Mouse (Mus musculus) cerebellum, postnatal 36 days (tissue): ENCODE data around the gene Spopl.
A peak's percentile ranks its signal among the peaks of the same experiment; 100 is the strongest.
"Not testable (repeated sequence)": the region's sequence is repeated elsewhere in the genome, so short reads cannot be mapped to it uniquely, and the experiment has no call there.

ENCODE experiments used
- DNase-seq, 2 experiments: peaks; one replicate each; pipeline ENCODE4 v3.0.0; 2021 to 2022; ENCODE audit warnings: mixed read lengths in 2 of 2

The Spopl gene

DNA sequence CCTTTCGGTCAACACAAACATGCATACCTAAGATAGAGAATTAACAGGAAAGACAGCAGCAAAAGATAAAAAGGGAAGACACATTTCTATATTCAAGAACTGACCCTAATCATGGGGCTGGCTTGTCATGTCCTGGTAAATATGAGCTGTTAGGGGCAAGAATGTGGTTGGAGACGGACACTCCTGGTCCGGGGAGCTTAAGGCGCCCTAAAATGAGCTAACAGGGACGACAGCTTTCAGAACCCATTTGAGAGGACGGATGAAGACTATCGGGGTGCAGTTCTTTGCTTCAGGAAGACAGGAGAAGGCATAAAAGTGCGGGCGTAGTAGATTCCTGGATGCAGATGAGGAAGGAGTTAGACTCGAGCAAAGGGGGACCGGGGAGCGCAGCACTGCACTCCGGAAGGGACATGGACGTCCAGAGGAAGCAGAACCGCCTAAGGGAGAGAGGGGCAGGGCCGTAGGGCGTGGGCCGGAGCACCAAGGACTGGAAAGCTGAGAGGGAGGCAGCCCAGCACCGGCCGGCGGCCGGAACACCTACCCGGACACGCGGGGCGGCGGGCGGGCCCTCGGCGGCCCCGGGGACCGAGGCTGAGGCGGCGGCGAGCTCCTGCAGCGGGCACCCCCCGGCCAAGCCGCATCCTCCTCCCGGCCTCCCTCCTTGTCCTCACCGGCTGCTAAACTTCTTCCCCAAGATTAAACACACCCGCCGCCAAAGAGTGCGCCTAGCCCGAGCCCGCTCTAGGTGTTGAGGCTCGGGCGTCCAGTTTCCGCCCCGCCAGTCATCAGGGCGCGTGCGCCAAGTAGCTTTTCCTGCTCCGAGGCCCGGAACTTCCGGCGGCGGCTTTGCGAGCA lies at the start of gene Spopl:
Gene Spopl (minus strand): TSS at position 805 of the 855 bp plus-strand sequence.
- peak; percentile 89 to 91 for DNase-seq

DNA sequence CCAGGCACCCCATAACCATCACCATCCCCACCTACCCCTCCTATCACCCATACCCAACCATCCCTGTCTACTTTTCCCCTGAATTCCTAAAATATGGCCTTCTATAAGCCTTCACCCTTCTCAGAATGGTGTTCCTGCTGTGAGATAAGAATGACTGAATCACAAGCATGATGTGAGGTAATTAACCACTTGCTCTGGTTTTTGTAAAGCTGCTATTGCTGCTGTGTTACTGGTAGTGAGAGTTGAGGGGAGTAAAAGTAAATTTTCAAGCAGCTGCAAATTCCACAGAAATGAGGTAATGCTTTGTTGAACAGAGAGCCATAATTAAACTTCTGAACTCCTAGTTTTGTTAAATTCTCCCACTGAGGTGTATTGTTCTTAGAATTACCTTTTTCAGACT lies 48.2 kb upstream of the Spopl start:
- no peak for DNase-seq

DNA sequence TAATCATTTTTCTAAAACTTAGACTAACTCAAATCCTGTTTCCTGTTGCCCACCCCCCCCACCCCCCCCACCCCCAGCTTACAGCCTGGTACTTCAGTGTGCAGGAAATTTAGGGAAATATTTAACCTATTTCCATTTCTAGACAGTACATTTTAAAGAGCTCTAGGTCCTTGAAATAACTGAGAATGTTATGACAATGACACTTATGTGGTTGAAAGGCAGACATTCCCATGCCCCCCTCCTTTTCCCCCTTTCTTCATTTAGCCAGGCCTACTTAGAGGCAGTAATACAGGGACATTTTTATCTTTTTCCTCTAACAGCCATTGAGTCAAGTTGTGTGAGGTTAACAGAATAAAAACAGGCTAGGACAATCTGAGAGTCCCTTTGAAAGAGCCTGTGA lies 46.1 kb upstream of the Spopl start:
- DNase-seq, result no peak

DNA sequence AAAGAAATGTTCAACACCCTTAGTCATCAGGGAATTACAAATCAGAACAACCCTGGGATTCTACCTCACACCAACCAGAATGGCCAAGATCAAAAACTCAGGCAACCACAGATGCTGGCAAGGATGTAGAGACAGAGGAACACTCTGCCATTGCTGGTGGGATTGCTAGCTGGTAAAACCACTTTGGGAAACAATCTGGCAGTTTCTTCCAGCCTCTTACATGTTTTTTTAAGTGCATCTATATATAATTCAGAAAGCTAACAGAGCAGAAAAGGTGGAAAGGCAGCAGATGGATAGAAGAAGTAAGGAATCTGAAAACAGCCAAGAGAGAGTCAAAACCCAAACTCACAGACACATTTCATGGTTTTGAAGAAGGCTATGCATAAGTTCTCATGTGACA lies 33.5 kb upstream of the Spopl start:
- no peak for DNase-seq

DNA sequence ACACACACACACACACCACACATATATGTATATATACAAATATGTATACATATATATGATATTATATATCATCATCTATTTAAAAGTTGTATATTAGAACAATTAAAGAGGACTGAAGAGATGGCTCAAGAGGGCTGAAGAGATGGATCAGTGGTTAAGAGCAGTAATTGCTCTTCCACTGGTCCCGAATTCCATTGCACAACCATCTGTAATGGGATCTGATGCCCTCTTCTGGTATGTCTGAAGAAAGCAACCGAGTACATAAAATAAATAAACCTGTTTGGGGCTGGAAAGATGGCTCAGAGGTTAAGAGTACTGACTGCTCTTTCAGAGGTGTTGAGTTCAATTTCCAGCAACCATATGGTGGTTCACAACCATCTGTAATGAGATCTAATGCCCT lies 16.9 kb upstream of the Spopl start:
- DNase-seq, result no peak

DNA sequence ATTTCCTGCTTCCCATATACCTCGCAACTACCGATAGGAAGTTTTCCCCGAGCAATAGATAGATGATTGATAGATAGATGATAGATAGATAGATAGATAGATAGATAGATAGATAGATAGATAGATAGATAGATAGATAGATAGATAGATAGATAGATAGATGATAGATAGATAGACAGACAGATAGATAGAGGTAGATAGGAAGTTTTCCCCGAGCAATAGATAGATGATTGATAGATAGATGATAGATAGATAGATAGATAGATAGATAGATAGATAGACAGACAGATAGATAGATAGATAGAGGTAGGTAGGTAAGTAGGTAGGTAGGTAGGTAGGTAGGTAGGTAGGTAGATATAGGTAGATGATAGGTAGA lies 239 bp upstream of the Spopl start:
- not testable (repeated sequence) for DNase-seq

DNA sequence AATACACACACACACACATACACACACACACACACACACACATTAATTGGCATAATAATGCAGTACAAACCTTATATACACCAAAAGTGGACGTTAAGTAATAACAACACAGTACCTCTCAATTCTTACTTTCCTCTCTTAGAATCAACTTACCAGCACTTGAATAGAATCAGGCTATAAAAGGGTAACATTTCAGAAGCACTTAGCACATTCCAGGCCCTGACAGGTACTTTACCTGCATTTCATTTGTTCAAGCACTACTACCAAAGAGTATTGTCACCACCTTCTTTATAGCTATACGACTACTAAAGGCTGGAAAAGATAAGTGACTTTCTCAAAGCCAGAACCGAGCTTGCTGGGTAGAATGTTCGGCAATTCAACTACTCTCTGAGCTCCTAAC lies 1.3 kb downstream of the Spopl start:
- no peak for DNase-seq

DNA sequence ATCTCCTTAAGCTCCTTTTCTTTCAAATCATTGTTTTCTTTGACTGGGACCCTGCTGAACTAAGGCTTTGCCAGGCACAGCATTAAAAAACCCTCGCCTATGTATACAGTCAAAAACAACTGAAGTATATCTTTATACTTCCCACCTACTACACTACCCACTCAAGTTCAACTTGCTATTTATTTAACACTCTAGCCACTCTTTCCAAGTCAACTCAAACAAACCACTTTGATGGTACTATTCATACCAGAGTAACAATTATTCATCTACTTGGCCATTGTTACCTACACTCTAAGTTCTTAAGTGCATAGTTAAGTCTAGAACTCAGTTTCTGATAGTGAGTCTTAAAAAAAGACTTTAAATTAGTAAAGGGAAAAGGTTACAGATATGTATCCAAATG lies 3.1 kb downstream of the Spopl start:
- DNase-seq, result no peak

DNA sequence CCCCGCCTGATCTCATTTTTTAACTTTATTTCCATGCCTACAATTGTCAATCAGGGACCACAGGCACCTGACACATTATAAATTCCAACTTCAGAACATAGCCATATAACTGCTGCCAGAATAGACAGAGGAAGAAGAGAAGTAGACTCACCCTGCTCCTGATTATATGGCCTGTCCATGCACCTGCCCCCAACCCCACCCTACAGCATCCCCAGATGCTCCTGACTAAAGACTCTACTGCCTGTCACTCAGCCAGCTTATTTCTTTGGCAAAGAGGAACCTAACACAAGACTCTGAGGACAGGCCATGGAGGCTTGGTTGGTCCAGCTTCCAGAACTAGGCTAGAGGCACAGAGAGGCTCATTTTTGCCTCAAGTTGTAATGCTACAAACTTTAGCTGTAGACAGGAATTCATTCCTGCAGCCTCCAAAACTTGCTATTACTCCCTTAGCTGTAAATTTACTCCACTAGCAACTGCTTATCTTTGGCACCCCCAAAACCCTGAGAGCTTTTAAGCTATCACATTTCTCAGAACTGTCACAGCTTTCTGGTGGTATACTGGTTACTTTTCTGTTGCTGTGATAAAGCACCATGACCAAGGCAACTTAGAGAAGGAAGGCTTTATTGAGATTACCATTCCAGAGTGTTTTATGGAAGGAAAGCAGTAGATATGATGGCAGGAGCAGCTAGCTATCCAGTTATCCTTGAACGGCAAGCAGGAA lies 6.7 kb downstream of the Spopl start:
- DNase-seq, result no peak

DNA sequence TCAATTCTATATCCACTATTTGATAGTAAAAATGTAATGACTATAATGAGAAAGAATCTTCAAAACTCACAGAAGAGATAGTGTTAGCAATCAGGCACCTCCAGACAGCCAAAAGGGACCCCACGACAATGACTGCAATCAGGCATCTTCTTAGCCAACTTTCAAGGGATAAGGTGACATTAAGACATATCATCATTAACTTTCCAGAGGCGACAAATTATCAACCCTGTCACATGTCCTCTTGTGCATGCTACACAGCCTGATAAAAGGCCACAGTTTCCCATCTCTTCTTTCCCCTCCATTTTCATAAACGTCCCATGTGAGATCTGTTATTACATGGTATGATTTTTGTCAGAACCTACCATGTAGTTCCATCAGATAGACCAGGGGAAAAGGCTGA lies 9.0 kb downstream of the Spopl start:
- no peak for DNase-seq

DNA sequence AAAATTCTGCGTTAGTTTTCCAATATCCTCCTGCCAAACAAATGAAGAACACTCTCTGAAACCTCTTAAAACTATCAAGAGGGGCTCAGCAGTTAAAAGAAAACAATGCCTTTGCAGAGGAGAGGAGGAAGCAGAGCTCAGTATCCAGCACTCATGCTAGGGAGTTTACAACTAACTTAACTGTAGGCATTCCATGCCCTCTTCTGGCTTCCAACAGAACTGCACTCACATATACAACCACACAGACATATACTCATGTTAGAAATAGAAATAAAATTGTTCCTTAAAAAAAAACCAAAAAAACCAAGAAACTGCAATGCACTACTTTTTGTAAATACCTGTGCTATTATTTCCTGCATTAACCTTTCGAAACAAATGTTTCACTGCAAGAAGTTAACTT lies 12.7 kb downstream of the Spopl start:
- no peak for DNase-seq

DNA sequence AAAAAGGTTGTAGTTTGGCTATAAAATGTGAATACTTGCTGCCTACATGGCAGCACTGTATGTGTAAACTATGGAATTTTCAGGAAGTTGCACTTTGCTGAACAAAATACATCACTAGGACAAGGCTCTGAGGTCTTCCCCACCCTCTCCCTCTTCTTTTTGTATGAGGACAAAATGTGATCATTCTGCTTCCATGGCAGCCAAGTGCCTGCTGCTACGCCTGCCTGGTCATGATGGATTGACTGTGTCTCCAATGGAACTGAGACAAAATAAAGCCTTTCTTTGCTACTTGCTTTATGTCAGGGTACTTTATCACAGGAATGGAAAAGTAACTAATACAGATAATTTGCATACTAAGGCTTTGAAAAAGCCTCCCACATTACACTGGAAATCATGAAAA lies 20.7 kb downstream of the Spopl start:
- DNase-seq, result no peak

DNA sequence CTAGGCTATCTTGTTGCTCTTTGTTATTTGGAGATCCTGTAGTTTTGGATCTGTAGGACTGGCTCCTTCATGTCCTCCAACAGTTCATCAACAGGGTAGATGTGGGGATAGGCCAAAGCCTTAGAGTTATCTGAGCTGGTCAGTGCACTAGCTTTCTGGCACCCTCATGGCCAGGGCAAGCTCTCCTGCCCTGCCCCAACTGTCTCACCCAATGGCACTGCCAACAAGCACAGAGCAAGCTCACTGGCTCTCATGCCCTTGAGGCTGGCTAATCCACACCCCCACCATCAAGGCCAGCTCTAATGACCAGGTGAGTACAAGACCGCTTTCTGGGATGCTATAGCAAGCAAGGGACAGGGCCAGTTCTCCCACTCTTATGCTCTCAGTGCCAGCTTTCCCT lies 24.7 kb downstream of the Spopl start:
- DNase-seq, result no peak

DNA sequence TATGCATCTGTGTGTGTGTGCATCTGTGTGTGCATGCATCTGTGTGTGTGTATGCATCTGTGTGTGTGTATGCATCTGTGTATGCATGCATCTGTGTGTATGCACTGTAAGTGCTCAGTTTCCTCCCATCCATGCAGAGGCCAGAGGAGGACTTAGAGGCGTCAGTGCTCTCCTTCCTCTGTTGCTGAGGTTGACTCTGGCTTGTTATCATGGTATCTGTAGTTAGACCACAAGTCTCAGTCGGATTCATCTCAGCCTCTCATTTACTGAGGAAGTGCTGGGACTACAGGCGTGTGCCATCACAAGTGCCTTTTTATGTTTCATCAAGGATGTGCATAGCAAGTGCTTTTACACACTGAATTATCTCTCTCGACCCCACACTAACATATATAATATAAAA lies 31.9 kb downstream of the Spopl start:
- no peak for DNase-seq

DNA sequence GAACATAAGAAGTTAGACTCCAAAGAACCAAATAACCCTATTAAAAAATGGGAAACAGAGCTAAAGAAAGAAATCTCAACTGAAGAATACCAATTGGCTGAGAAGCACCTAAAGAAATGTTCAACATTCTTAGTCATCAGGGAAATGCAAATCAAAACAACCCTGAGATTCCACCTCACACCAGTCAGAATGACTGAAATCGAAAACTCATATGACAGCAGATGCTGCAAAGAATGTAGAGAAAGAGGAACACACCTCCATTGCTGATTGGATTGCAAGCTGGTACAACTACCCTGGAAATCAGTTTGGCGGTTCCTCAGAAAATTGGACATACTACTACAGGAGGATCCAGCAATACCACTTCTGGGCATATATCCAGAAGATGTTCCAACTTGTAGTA lies 44.2 kb downstream of the Spopl start:
- DNase-seq, result not testable (repeated sequence)

DNA sequence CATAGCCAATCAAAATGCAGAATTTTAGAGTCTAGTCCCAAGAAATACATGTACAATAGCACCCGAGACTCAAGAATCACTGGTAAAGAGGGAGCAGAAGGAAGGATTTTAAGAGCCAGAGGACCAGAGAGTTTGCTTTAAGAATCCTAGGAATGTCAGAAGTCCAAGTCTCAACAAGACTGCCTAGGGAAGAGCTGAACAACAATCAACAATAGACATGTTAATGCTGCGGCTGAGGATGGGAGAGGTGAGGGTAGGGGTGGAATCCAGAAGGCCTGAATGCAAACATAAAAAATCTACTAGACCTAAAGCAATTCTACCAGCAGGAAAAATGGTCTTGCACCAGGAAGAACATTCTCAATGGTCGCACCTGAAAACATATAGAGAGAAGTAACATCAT lies 66.8 kb downstream of the Spopl start:
- no peak for DNase-seq

DNA sequence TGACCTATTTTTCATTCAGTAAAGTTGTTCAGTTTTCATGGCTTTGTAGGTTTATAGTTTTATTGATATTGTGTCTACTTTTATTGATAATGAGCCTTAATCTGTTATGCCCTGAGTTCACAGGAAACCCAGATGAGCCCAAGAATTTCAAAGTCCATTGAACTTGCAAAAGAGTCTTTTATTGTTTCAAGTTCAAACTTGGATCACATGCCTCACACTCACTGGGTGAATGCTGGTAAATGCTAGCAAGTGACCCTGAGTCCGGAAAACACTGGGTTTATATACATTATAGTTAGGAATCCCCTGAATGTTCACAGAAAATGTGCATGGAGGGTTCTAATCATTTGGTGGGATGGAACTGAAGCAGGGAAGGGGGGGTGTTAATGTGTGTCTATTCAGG lies 90.2 kb downstream of the Spopl start:
- DNase-seq, result no peak

DNA sequence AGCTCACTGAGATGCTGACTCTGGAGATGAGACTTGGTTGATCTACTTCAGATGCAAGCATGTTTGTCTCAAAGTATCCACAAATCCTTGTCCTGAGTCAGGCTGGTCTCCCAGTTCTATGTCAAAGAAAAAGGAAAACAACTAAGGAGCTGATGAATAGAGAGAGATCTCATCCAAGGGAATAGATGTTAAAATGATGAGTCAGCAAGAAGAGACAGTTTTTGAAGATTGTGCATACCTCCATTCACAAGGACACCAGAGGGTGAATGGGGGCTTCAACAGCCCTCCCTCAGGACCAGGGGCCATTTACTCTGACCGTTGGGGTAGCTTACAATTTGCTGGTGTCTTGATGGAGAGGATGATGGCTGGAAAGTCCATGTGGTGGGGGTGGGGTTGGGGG lies 104.4 kb downstream of the Spopl start:
- no peak for DNase-seq

DNA sequence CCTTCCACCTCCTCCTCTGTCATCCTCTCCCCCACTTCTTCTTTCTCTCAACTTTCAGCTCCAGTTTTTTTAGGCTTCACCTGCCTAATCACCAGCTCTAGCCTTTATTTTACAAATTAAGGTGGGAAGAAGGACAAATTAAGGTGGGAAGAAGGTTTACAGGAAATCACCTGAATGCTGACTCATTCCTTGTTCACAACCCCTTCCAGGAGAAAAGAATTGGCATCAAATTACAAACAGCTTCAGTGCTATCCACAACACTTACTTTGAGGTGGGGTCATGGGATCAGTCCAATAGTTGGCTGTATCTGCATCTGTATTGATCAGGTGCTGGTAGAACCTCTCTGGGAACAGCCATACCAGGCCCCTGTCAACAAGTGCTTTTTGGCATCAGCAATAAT lies 114.5 kb downstream of the Spopl start:
- DNase-seq, result no peak
